Mouse (Mus musculus) CH12.LX (cell line): ENCODE measurements around the gene Ctso. TPM values are rescaled to one million over a fixed set of nuclear protein-coding genes. Genes with fewer than 3 reads are reported as not detected.

Experiments
- DNase-seq: peaks from one replicate; pipeline ENCODE4 v3.0.0-alpha.2; 2013; ENCODE audit errors: extremely low read depth
- H3K27ac ChIP-seq: 2 replicates; pipeline ENCODE4 v1.5.1; 2012; ENCODE audit warnings: low read depth, mild to moderate bottlenecking, control low read depth, moderate library complexity; ENCODE audit not compliant: insufficient read depth
- H3K27me3 ChIP-seq: replicated peaks from 2 replicates; pipeline ENCODE3; 2012; ENCODE audit warnings: inconsistent platforms
- H3K36me3 ChIP-seq, 2 experiments: replicated peaks in 1 of 2; 2 replicates each; pipeline versions ENCODE3 to v1.6.1; 2012; ENCODE audit warnings: inconsistent platforms in 1 of 2, low read length in 1 of 2, mild to moderate bottlenecking in 1 of 2, mixed read lengths in 1 of 2, moderate library complexity in 1 of 2; ENCODE audit not compliant: control insufficient read depth in 1 of 2, insufficient read depth in 1 of 2
- H3K4me1 ChIP-seq, 2 experiments: 2 replicates each; pipeline ENCODE4 v1.6.1; 2012; ENCODE audit warnings: inconsistent platforms in 1 of 2, moderate library complexity in 1 of 2; ENCODE audit not compliant: insufficient read depth in 2 of 2, control insufficient read depth in 1 of 2
- H3K4me2 ChIP-seq: 2 replicates; pipeline ENCODE4 v1.6.1; 2012; ENCODE audit warnings: low read depth, mild to moderate bottlenecking, control low read depth; ENCODE audit not compliant: poor library complexity, insufficient read depth, severe bottlenecking
- H3K4me3 ChIP-seq, 3 experiments: fragments of 150-350 bp in 1 of 3; sonication (generic) in 1 of 3; replicated peaks in 1 of 3; 2 replicates each; pipeline versions ENCODE3 to v1.5.1; 2011 to 2012; ENCODE audit warnings: low read depth in 2 of 3, low read length in 2 of 3, mild to moderate bottlenecking in 2 of 3, moderate library complexity in 2 of 3, control low read depth in 1 of 3, improper control_type of control experiment in 1 of 3, inconsistent platforms in 1 of 3, mixed read lengths in 1 of 3; ENCODE audit not compliant: poor library complexity in 1 of 3
- H3K79me2 ChIP-seq: replicated peaks from 2 replicates; pipeline ENCODE4 v1.6.1; 2012; ENCODE audit warnings: mild to moderate bottlenecking, moderate library complexity; ENCODE audit not compliant: control insufficient read depth, poor library complexity, insufficient read depth, severe bottlenecking; ENCODE audit errors: extremely low read depth
- H3K9ac ChIP-seq: 2 replicates; pipeline ENCODE4 v1.6.1; 2012; ENCODE audit warnings: low read depth, mild to moderate bottlenecking, control low read depth, moderate library complexity; ENCODE audit not compliant: insufficient read depth
- H3K9me3 ChIP-seq: replicated peaks from 2 replicates; pipeline ENCODE3; 2012; ENCODE audit warnings: low read length, inconsistent platforms, mixed read lengths
- BHLHE40 ChIP-seq: IDR thresholded peaks from 2 replicates; pipeline ENCODE4 v1.6.1; 2011; ENCODE audit warnings: mild to moderate bottlenecking, low read depth, low read length, improper control_type of control experiment
- CTCF ChIP-seq, 2 experiments: IDR thresholded peaks in 1 of 2; conservative IDR thresholded peaks in 1 of 2; 2 replicates each; pipeline ENCODE4 v1.5.1; 2011 to 2012; ENCODE audit warnings: low read depth in 2 of 2, low read length in 2 of 2, improper control_type of control experiment in 1 of 2, inconsistent platforms in 1 of 2, mild to moderate bottlenecking in 1 of 2, moderate library complexity in 1 of 2
- E2F4 ChIP-seq: IDR thresholded peaks from 2 replicates; pipeline ENCODE4 v1.6.1; 2011; ENCODE audit warnings: low read depth, low read length, improper control_type of control experiment; ENCODE audit not compliant: insufficient replicate concordance
- EP300 ChIP-seq: IDR thresholded peaks from 2 replicates; pipeline ENCODE4 v1.6.1; 2011; ENCODE audit warnings: low read length, improper control_type of control experiment
- ETS1 ChIP-seq: conservative IDR thresholded peaks from 2 replicates; pipeline ENCODE4 v1.6.1; 2012; ENCODE audit warnings: low read depth, mild to moderate bottlenecking, inconsistent platforms, low read length, improper control_type of control experiment, moderate library complexity
- GABPA ChIP-seq: IDR thresholded peaks from 2 replicates; pipeline ENCODE4 v1.6.1; 2012; ENCODE audit warnings: low read depth, low read length, improper control_type of control experiment, inconsistent platforms; ENCODE audit not compliant: insufficient replicate concordance
- HCFC1 ChIP-seq: IDR thresholded peaks from 2 replicates; pipeline ENCODE4 v1.6.1; 2012; ENCODE audit warnings: low read depth, mild to moderate bottlenecking, inconsistent platforms, low read length, improper control_type of control experiment
- IRF4 ChIP-seq: IDR thresholded peaks from 2 replicates; pipeline ENCODE4 v1.6.1; 2014; ENCODE audit warnings: low read depth, mild to moderate bottlenecking, inconsistent platforms, low read length, improper control_type of control experiment
- JUN ChIP-seq: IDR thresholded peaks from 2 replicates; pipeline ENCODE4 v1.6.1; 2011; ENCODE audit warnings: low read depth, mild to moderate bottlenecking, low read length, improper control_type of control experiment, moderate library complexity; ENCODE audit not compliant: insufficient read depth
- KAT2A ChIP-seq: IDR thresholded peaks from 2 replicates; pipeline ENCODE4 v1.6.1; 2012; ENCODE audit warnings: low read length, improper control_type of control experiment, inconsistent platforms; ENCODE audit not compliant: insufficient replicate concordance
- MAFK ChIP-seq: IDR thresholded peaks from 2 replicates; pipeline ENCODE4 v1.6.1; 2011; ENCODE audit warnings: low read length, improper control_type of control experiment; ENCODE audit not compliant: insufficient replicate concordance
- MEF2A ChIP-seq: IDR thresholded peaks from 2 replicates; pipeline ENCODE4 v1.6.1; 2014; ENCODE audit warnings: low read depth, mild to moderate bottlenecking, inconsistent platforms, low read length, improper control_type of control experiment, borderline replicate concordance
- MXI1 ChIP-seq: IDR thresholded peaks from 2 replicates; pipeline ENCODE4 v1.6.1; 2011; ENCODE audit warnings: mild to moderate bottlenecking, low read depth, low read length, improper control_type of control experiment
- NELFE ChIP-seq: IDR thresholded peaks from 2 replicates; pipeline ENCODE4 v1.6.1; 2011; ENCODE audit warnings: low read depth, low read length, improper control_type of control experiment
- NRF1 ChIP-seq: IDR thresholded peaks from 2 replicates; pipeline ENCODE4 v1.6.1; 2014; ENCODE audit warnings: low read depth, mild to moderate bottlenecking, inconsistent platforms, low read length, improper control_type of control experiment, moderate library complexity
- PAX5 ChIP-seq: IDR thresholded peaks from 2 replicates; pipeline ENCODE4 v1.6.1; 2012; ENCODE audit warnings: low read length, inconsistent platforms, mixed read lengths
- POLR2A ChIP-seq: IDR thresholded peaks from 2 replicates; pipeline ENCODE4 v1.6.1; 2011; ENCODE audit warnings: low read depth, mild to moderate bottlenecking, improper control_type of control experiment, low read length
- POLR2AphosphoS2 ChIP-seq: IDR thresholded peaks from 2 replicates; pipeline ENCODE4 v1.6.1; 2011; ENCODE audit warnings: low read depth, low read length, improper control_type of control experiment
- RAD21 ChIP-seq: IDR thresholded peaks from 2 replicates; pipeline ENCODE4 v1.6.1; 2011; ENCODE audit warnings: low read depth, mild to moderate bottlenecking, low read length, improper control_type of control experiment, moderate library complexity
- RCOR1 ChIP-seq: conservative IDR thresholded peaks from 2 replicates; pipeline ENCODE4 v1.6.1; 2012; ENCODE audit warnings: low read depth, mild to moderate bottlenecking, inconsistent platforms, low read length, improper control_type of control experiment
- SIN3A ChIP-seq: IDR thresholded peaks from 2 replicates; pipeline ENCODE4 v1.6.1; 2012; ENCODE audit warnings: low read length, improper control_type of control experiment, inconsistent platforms
- SMC3 ChIP-seq: IDR thresholded peaks from 2 replicates; pipeline ENCODE4 v1.6.1; 2011; ENCODE audit warnings: low read depth, low read length, improper control_type of control experiment
- TBP ChIP-seq: conservative IDR thresholded peaks from 2 replicates; pipeline ENCODE4 v1.6.1; 2011; ENCODE audit warnings: low read depth, low read length, improper control_type of control experiment
- UBTF ChIP-seq: IDR thresholded peaks from 2 replicates; pipeline ENCODE4 v1.6.1; 2012; ENCODE audit warnings: low read depth, mild to moderate bottlenecking, inconsistent platforms, low read length, improper control_type of control experiment, moderate library complexity
- USF2 ChIP-seq: conservative IDR thresholded peaks from 2 replicates; pipeline ENCODE4 v1.6.1; 2011; ENCODE audit warnings: low read depth, low read length, improper control_type of control experiment
- ZKSCAN1 ChIP-seq: IDR thresholded peaks from 2 replicates; pipeline ENCODE4 v1.6.1; 2012; ENCODE audit warnings: low read depth, inconsistent platforms, low read length, improper control_type of control experiment, borderline replicate concordance
- ZNF384 ChIP-seq: IDR thresholded peaks from 2 replicates; pipeline ENCODE4 v1.6.1; 2012; ENCODE audit warnings: low read depth, low read length, improper control_type of control experiment, inconsistent platforms
- dilution Hi-C: fragments of 300-500 bp; cut with MboI; formaldehyde crosslinking; loops from 2 replicates; pipeline ENCODE4 v1.14.3; 2020; ENCODE audit warnings: low sequenced_read_pairs; ENCODE audit not compliant: extremely low pct_unique_long_range_greater_than_20kb, extremely low pct_ligation_motif_present
- in situ Hi-C: fragments of 300-500 bp; cut with MboI; formaldehyde crosslinking; loops from 3 replicates; pipeline ENCODE4 v1.14.3; 2019; ENCODE audit warnings: low sequenced_read_pairs, low pct_ligation_motif_present, low pct_unique_long_range_greater_than_20kb, mixed read lengths
- polyA plus RNA-seq: library from polyadenylated mRNA; unstranded; fragments of >175 nt; gene quantifications from 2 replicates; pipeline ENCODE4 v1.2.1, GENCODE M21; 2012; ENCODE audit warnings: low read depth; ENCODE audit not compliant: insufficient read length
- total RNA-seq, 2 experiments: library from RNA; depleted of rRNA; stranded (reverse); fragments of 300-350 nt in 1 of 2; fragments of >200 nt in 1 of 2; gene quantifications; 2 replicates each; pipeline ENCODE4 v1.2.3; 2012 to 2014

The Ctso gene
- total and polyA plus RNA-seq, 3 experiments, result 21.1 to 41.7 (median 39.2) TPM

GRCm38 (mm10) chr3:81925856-81926255, 6.5 kb upstream of the Ctso start (continued):
- TF ChIP-seq E2F4, result no peak
- TF ChIP-seq ZNF384, result no peak; the same call in none of the 2 replicates

DNA sequence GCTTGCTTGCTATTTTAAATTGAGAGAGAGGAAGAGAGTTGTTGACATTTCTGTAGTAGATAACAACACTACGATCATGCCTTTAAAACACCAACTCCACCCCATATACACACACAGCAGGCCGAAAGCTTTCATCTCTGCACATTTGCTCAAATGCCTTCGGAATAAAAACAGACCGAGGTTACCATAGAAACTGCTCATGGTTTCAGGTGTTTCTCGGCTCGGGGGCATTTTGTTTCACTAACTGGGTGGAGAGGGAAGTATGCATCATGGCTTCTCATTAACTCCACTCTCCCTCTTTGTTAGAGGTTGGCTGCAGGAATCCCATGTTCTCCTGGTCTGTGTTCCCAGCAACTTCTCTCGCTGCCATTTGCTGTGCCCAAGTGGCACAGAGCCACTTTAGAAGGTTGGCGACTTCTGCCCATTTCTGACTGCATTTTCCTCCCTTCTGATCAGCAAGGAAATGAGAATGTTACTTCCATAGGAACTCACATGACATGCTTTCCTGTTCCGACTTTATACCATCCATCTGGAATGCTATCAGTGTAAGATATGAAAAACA, 5.6 kb upstream of the Ctso start:
- Histone ChIP-seq H3K27ac (peak overlapping the region; percentile 72), H3K4me3 (no peak overlapping the region), H3K36me3 (no peaks in the 10 kb centered on the region), H3K79me2 (no peaks in the 10 kb centered on the region), H3K9ac (no peak overlapping the region), H3K4me1 (peaks cover 17 to 71% of the 10 kb centered on the region in 2 experiments), H3K9me3 (no peaks in the 10 kb centered on the region), H3K27me3 (no peaks in the 10 kb centered on the region), H3K4me2 (0 out of 2 replicates have a peak overlapping the region, but pooled peaks have one; percentile 6)
- dilution Hi-C loops (no loop called here), in situ Hi-C loops (loop anchor here (5.0 to 10.0 kb wide), 2 partner anchors 160 to 892 kb away; partner anchors contain the start of gene Pdgfc)
- DNase-seq, result peak; percentile 87
- TF ChIP-seq RAD21, result no peak
- TF ChIP-seq BHLHE40, result peak; percentile 25; the same call in 1 of the 2 replicates
- TF ChIP-seq HCFC1, result no peak
- TF ChIP-seq NELFE, result no peak
- TF ChIP-seq ETS1, result peak; percentile 16; the same call in 1 of the 2 replicates
- TF ChIP-seq CTCF (conservative IDR thresholded peaks at IDR 0.05 in 1 of 2, IDR thresholded peaks at IDR 0.05 in 1 of 2; ENCODE audit: low read depth in 2 of 2, low read length in 2 of 2), result no peak
- no peak for TF ChIP-seq SMC3
- TF ChIP-seq TBP, result 0 out of 2 replicates have a peak, but pooled peaks have one; percentile 34
- no peak for TF ChIP-seq POLR2AphosphoS2
- peak; percentile 55; the same call in 1 of the 2 replicates for TF ChIP-seq MXI1
- peak; percentile 50 for TF ChIP-seq MEF2A
- no peak for TF ChIP-seq PAX5
- TF ChIP-seq ZKSCAN1, result no peak
- TF ChIP-seq KAT2A, result no peak
- no peak for TF ChIP-seq NRF1
- 0 out of 2 replicates have a peak, but pooled peaks have one; percentile 31 for TF ChIP-seq MAFK
- TF ChIP-seq UBTF, result no peak
- no peak for TF ChIP-seq RCOR1
- TF ChIP-seq ZNF384, result no peak
- 0 out of 2 replicates have a peak, but pooled peaks have one; percentile 38 for TF ChIP-seq SIN3A
- TF ChIP-seq IRF4, result peak; percentile 47; the same call in 1 of the 2 replicates
- TF ChIP-seq USF2, result no peak
- no peak for TF ChIP-seq JUN
- peak; percentile 47; the same call in 1 of the 2 replicates for TF ChIP-seq EP300
- TF ChIP-seq POLR2A, result no peak
- TF ChIP-seq GABPA, result no peak
